Mouse (Mus musculus): ENCODE data around the gene Ap3m1. TPM values are rescaled to one million over a fixed set of nuclear protein-coding genes. Genes with fewer than 3 reads are reported as not detected.
A peak's percentile ranks its signal among the peaks of the same experiment; 100 is the strongest.

Ap3m1 gene
- total RNA-seq, 2 experiments from 2014 or later: 32.5 to 34.9 TPM

GRCm38 (mm10) chr14:21017871-21018270 lies 34.4 kb downstream of the Ap3m1 start:
- no peak for DNase-seq

- DNase-seq: no peak
Observed at GRCm38 (mm10) chr14:21013800-21014334, 38.4 kb downstream of the Ap3m1 start.

- no peak for DNase-seq
Observed at GRCm38 (mm10) chr14:20999617-21000016, 52.7 kb downstream of the Ap3m1 start.

GRCm38 (mm10) chr14:20997548-20997947 lies 54.8 kb downstream of the Ap3m1 start:
- DNase-seq: no peak

GRCm38 (mm10) chr14:20996361-20996760 lies 55.9 kb downstream of the Ap3m1 start:
- DNase-seq: no peak

GRCm38 (mm10) chr14:20995497-20995896 lies 56.8 kb downstream of the Ap3m1 start:
- no peak for DNase-seq

GRCm38 (mm10) chr14:20994475-20994874 lies 57.8 kb downstream of the Ap3m1 start:
- DNase-seq: no peak

- DNase-seq: peak; percentile 22
Observed at GRCm38 (mm10) chr14:20993067-20993691, 59.1 kb downstream of the Ap3m1 start.

GRCm38 (mm10) chr14:20991492-20991891 lies 60.8 kb downstream of the Ap3m1 start:
- DNase-seq: no peak

- DNase-seq: no peak
Observed at GRCm38 (mm10) chr14:20985482-20985881, 66.8 kb downstream of the Ap3m1 start.

- DNase-seq: no peak
Observed at GRCm38 (mm10) chr14:20983832-20984231, 68.5 kb downstream of the Ap3m1 start.

Other genes with a start within 250 kb of the Ap3m1 start
- 10 to 100 TPM; 19.1 to 19.6 TPM for gene Plau, start 215.8 kb downstream of the Ap3m1 start, total RNA-seq (2021)
- gene Vcl, start 123.1 kb downstream of the Ap3m1 start, total RNA-seq (2021): 10 to 100 TPM; 78.4 to 94.0 TPM
- gene Adk, start 66 bp upstream of the Ap3m1 start, total RNA-seq (2021): 100 to 1,000 TPM in 1 of 2 experiments, 10 to 100 TPM in 1; 96.4 to 109 TPM